Mouse (Mus musculus) thymus, adult 2 months (tissue): ENCODE results near the gene Donson.

Experiments
- CTCF ChIP-seq: fragments of 200-500 bp; IDR thresholded peaks from 2 replicates; pipeline ENCODE4 v1.5.1; 2012; ENCODE audit warnings: mild to moderate bottlenecking, control low read depth, low read length, moderate library complexity, borderline replicate concordance; ENCODE audit not compliant: control insufficient read depth, poor library complexity, insufficient read depth; ENCODE audit errors: extremely low read depth
- POLR2A ChIP-seq: fragments of 200-500 bp; IDR thresholded peaks from 2 replicates; pipeline ENCODE4 v1.6.1; 2012; ENCODE audit warnings: mild to moderate bottlenecking, low read length, control low read depth, moderate library complexity; ENCODE audit not compliant: control insufficient read depth, poor library complexity, insufficient read depth; ENCODE audit errors: extremely low read depth

DNA sequence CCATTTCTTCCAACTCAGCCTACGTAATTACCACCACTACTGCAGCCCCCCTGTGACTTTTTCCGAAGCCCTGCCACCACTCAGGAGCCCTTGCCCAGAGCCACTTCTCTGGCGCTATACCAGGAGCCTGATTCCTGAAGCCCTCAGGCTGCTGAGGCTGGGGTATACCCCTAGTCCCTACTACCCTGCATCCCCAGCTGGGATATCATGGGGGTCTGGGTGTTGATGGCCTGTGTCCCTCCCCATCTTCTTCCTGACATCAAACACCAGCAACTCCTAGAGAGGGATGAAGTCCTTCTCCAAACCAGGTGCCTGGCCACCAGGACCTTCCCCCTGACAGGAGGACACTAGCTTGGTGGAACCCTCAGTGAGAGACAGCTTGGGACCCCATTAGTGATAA, 36.4 kb downstream of the Donson start:
- TF ChIP-seq POLR2A (no peak), CTCF (no peak)
